Mouse (Mus musculus): ENCODE results near the gene Gmfg. TPM values are rescaled to one million over a fixed set of nuclear protein-coding genes. Genes with fewer than 3 reads are reported as not detected.

Gmfg gene
- 17.7 and 19.2 TPM in 2 replicates for polyA plus RNA-seq (2015; fragmentation: Nextera tagmentation; extraction: Ambion mirVana)

DNA sequence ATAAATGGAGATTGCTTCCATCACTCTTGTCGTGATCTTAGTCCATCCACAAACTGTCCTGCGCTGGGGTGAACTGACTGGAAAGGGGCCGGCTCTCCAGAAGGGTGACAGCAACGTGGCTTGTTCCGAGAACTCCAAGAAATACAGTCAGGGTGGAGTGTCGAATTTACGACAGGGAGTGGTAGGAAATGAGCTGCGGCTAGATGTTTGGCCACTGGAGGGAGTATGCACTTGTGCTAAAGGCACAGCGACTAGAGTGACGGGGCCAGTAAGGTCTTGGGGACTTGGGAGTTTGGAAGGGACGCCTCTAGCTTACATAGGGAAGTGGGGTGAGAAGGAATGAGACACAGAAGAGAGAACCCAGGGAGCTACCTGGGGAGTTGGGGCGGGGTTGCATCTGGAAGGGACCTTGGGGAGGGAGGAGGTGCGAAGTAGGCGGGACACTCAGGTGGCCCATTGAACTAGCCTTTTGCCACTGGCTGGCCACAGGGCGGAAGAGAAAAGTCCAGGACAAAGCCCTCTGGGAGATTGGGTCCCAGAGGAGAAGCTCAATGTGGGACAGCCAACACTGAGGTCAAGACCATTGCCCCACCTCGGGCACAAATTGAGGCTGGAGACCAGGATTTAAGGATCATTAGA is at the start of gene Gmfg:
TSS of gene Gmfg (plus strand) at position 516 of the 639 bp plus-strand sequence.
- peak; percentile 20 for ATAC-seq (ENCODE audit: insufficient read depth, low FRiP score)
- Histone ChIP-seq H3K9ac (ENCODE audit: low read length) (peak within 1 kb of the TSS; percentile 78), H3K36me3 (ENCODE audit: control insufficient read depth, insufficient read depth, low read length) (no peaks in the 10 kb centered on the region), H3K4me2 (ENCODE audit: low read depth, low read length) (peak within 1 kb of the TSS; percentile 66), H3K9me3 (replicated peaks; ENCODE audit: control insufficient read depth, low read length) (no peaks in the 10 kb centered on the region), H3K4me3 (replicated peaks; ENCODE audit: low read length) (peak within 1 kb of the TSS; percentile 71), H3K27me3 (ENCODE audit: control insufficient read depth, insufficient read depth, low read length) (no peaks in the 10 kb centered on the region), H3K27ac (ENCODE audit: low read length) (peak within 1 kb of the TSS; percentile 61), H3K4me1 (ENCODE audit: control insufficient read depth, insufficient read depth, low read length) (peaks cover 19% of the 10 kb centered on the region)
- WGBS: 3% methylated on average over 16 of the region's 16 CpGs

DNA sequence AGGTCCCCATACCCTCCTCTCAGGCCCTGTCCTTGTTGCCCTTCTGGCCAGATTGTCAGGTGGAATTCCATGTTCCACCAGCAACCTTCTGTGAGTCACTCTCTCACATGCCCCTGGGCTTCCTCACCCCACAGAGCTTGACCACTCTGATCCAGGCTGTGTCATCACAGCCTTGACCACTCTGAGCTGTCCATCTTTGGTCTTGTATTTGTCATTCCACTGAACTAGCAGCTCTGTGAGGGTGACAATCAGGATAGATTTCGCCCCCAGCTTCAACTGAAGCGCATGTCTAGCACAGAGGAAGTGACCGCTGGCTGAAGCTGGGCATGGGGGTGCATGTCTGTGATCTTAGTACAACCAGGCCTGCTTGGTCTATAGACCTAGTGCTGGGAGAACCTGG is 46.9 kb upstream of the Gmfg start:
- H3K4me3 ChIP-seq (replicated peaks; ENCODE audit: low read length): no peak overlapping the region
- no peak overlapping the region for H3K9ac ChIP-seq (ENCODE audit: low read length)
- no peaks in the 10 kb centered on the region for H3K9me3 ChIP-seq (replicated peaks; ENCODE audit: control insufficient read depth, low read length)
- no peaks in the 10 kb centered on the region for H3K27me3 ChIP-seq (ENCODE audit: control insufficient read depth, insufficient read depth, low read length)
- H3K27ac ChIP-seq (ENCODE audit: low read length): no peak overlapping the region
- H3K4me2 ChIP-seq (ENCODE audit: low read depth, low read length): no peak overlapping the region
- peaks cover 18% of the 10 kb centered on the region for H3K4me1 ChIP-seq (ENCODE audit: control insufficient read depth, insufficient read depth, low read length)
- 100% methylated on average over 3 of the region's 3 CpGs for WGBS
- no peak for ATAC-seq (ENCODE audit: insufficient read depth, low FRiP score)
- peaks cover 10% of the 10 kb centered on the region; the same call in 1 of the 2 replicates for H3K36me3 ChIP-seq (ENCODE audit: control insufficient read depth, insufficient read depth, low read length)

DNA sequence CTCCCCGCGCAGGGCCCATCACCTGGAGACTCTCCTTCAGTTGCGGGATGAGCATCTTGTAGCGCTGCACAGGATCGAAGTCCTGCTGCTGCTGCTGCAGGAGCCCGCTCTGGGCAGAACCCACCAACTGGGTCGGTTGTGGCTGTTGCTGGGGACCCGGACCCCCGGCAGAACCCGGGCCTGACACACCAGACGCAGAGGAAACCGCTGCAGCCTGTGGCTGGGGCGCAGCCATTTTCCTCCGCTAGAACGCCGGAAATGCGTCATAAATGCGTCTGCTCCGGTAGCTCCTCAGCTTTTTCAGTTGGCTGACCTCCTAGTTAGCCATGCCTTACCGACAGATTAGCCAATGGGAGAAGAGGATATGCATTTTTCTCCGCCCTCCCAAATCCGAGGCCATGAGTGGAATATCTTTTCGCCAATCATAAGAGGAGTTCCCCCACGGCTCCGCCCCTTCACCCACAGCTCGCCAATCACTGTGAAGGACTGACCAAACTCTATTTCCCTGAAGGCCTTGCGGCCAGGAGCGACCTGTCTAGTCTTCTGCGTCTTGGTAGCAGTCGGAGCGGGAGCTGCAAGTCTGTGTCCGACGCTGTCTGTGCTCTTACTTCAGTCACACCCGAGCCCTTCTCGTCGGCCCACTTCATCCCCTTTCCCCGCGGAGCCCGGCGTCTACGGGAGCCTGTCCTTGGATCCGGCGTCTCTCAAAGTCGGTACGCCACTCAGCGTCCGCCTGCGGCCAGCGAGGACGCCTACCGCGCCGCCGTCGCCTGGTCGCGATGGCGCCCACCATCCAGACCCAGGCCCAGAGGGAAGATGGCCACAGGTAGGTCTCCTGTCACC is 44.6 kb upstream of the Gmfg start, which contains the start of the genes Med29 and Paf1:
TSS of gene Med29 (minus strand) at position 280 of the 843 bp plus-strand sequence.
TSS of gene Paf1 (plus strand) at position 523 of the 843 bp plus-strand sequence.
- peak within 1 kb of the TSS; percentile 91 for H3K9ac ChIP-seq (ENCODE audit: low read length)
- H3K9me3 ChIP-seq (replicated peaks; ENCODE audit: control insufficient read depth, low read length): no peaks in the 10 kb centered on the region
- peak; percentile 97 for ATAC-seq (ENCODE audit: insufficient read depth, low FRiP score)
- peaks cover 15% of the 10 kb centered on the region; the same call in 1 of the 2 replicates for H3K36me3 ChIP-seq (ENCODE audit: control insufficient read depth, insufficient read depth, low read length)
- H3K4me3 ChIP-seq (replicated peaks; ENCODE audit: low read length): peak within 1 kb of the TSS; percentile 97
- no peaks in the 10 kb centered on the region for H3K27me3 ChIP-seq (ENCODE audit: control insufficient read depth, insufficient read depth, low read length)
- under 1% methylated on average over 58 of the region's 58 CpGs for WGBS
- peaks cover 14% of the 10 kb centered on the region for H3K4me1 ChIP-seq (ENCODE audit: control insufficient read depth, insufficient read depth, low read length)
- peak within 1 kb of the TSS; percentile 79 for H3K4me2 ChIP-seq (ENCODE audit: low read depth, low read length)
- peak within 1 kb of the TSS; percentile 84 for H3K27ac ChIP-seq (ENCODE audit: low read length)

- ATAC-seq (ENCODE audit: insufficient read depth, low FRiP score): 0 out of 2 replicates have a peak, but pooled peaks have one; percentile 2
- Histone ChIP-seq H3K4me1 (ENCODE audit: control insufficient read depth, insufficient read depth, low read length) (peaks cover 14% of the 10 kb centered on the region), H3K27ac (ENCODE audit: low read length) (peak overlapping the region; percentile 84; the same call in 1 of the 2 replicates), H3K4me3 (replicated peaks; ENCODE audit: low read length) (peak overlapping the region; percentile 97), H3K36me3 (ENCODE audit: control insufficient read depth, insufficient read depth, low read length) (peaks cover 19% of the 10 kb centered on the region; the same call in 1 of the 2 replicates), H3K4me2 (ENCODE audit: low read depth, low read length) (peak overlapping the region; percentile 79), H3K9me3 (replicated peaks; ENCODE audit: control insufficient read depth, low read length) (no peaks in the 10 kb centered on the region), H3K9ac (ENCODE audit: low read length) (peak overlapping the region; percentile 91), H3K27me3 (ENCODE audit: control insufficient read depth, insufficient read depth, low read length) (no peaks in the 10 kb centered on the region)
- 4% methylated on average over 22 of the region's 22 CpGs for WGBS
Observed at GRCm38 (mm10) chr7:28393272-28393951, 43.8 kb upstream of the Gmfg start.

GRCm38 (mm10) chr7:28395425-28395824 is 41.8 kb upstream of the Gmfg start:
- no peak overlapping the region for H3K27ac ChIP-seq (ENCODE audit: low read length)
- no peak for ATAC-seq (ENCODE audit: insufficient read depth, low FRiP score)
- 92% methylated on average over 4 of the region's 4 CpGs for WGBS
- H3K4me2 ChIP-seq (ENCODE audit: low read depth, low read length): no peak overlapping the region
- H3K9ac ChIP-seq (ENCODE audit: low read length): no peak overlapping the region
- H3K4me1 ChIP-seq (ENCODE audit: control insufficient read depth, insufficient read depth, low read length): peaks cover 14% of the 10 kb centered on the region
- H3K4me3 ChIP-seq (replicated peaks; ENCODE audit: low read length): no peak overlapping the region
- H3K36me3 ChIP-seq (ENCODE audit: control insufficient read depth, insufficient read depth, low read length): 0 out of 2 replicates have a peak, but pooled peaks cover 16% of the 10 kb centered on the region
- H3K9me3 ChIP-seq (replicated peaks; ENCODE audit: control insufficient read depth, low read length): no peaks in the 10 kb centered on the region
- no peaks in the 10 kb centered on the region for H3K27me3 ChIP-seq (ENCODE audit: control insufficient read depth, insufficient read depth, low read length)

DNA sequence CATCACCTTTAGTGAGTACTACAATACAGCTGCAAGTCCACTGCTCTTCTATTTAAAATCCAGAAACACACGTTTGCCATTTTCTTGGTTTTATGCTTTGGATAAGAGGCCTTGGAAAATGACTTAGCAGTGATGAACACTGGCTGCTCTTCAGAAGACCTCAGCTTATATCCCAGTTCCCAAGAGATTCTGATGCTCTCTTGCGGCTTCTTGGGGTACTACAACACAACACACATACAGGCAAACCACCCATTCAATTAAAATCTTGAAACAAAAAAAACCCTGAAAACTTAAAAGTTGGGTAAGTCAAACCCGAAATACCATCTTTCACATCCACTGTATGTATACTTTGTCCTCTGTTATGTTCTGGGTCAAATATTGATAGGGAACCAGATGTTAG is 39.2 kb upstream of the Gmfg start:
- 58% methylated on average over 3 of the region's 3 CpGs for WGBS
- Histone ChIP-seq H3K36me3 (ENCODE audit: control insufficient read depth, insufficient read depth, low read length) (peaks cover 17% of the 10 kb centered on the region), H3K9me3 (replicated peaks; ENCODE audit: control insufficient read depth, low read length) (no peaks in the 10 kb centered on the region), H3K27me3 (ENCODE audit: control insufficient read depth, insufficient read depth, low read length) (no peaks in the 10 kb centered on the region), H3K4me3 (replicated peaks; ENCODE audit: low read length) (no peak overlapping the region), H3K4me1 (ENCODE audit: control insufficient read depth, insufficient read depth, low read length) (peaks cover 7% of the 10 kb centered on the region; the same call in 1 of the 2 replicates), H3K9ac (ENCODE audit: low read length) (no peak overlapping the region), H3K4me2 (ENCODE audit: low read depth, low read length) (no peak overlapping the region), H3K27ac (ENCODE audit: low read length) (no peak overlapping the region)
- ATAC-seq (ENCODE audit: insufficient read depth, low FRiP score): no peak

DNA sequence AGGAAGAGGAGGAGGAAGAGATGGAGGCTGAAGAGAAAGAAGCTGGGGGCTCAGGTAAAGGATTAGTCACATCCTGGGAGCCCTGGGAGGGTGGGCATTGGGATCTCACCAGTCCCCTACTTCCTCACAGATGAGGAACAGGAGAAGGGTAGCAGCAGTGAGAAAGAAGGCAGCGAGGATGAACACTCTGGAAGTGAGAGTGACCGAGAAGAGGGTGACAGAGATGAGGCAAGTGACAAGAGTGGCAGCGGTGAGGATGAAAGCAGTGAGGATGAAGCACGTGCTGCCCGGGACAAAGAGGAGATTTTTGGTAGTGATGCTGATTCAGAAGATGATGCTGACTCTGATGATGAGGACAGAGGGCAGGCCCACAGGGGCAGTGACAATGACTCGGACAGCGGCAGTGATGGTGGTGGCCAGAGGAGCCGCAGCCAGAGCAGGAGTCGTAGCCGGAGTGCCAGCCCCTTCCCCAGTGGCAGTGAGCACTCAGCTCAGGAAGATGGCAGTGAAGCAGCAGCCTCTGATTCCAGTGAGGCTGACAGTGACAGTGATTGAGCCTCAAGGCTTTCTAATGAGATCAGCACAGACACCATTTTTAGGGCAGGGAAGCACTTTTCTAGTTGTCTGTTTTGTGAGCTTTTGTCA is 38.4 kb upstream of the Gmfg start:
- no peak overlapping the region for H3K4me3 ChIP-seq (replicated peaks; ENCODE audit: low read length)
- no peak for ATAC-seq (ENCODE audit: insufficient read depth, low FRiP score)
- no peak overlapping the region for H3K27ac ChIP-seq (ENCODE audit: low read length)
- no peak overlapping the region for H3K4me2 ChIP-seq (ENCODE audit: low read depth, low read length)
- 90% methylated on average over 10 of the region's 10 CpGs for WGBS
- H3K36me3 ChIP-seq (ENCODE audit: control insufficient read depth, insufficient read depth, low read length): peaks cover 23% of the 10 kb centered on the region
- peaks cover 2% of the 10 kb centered on the region; the same call in 1 of the 2 replicates for H3K4me1 ChIP-seq (ENCODE audit: control insufficient read depth, insufficient read depth, low read length)
- no peaks in the 10 kb centered on the region for H3K27me3 ChIP-seq (ENCODE audit: control insufficient read depth, insufficient read depth, low read length)
- no peak overlapping the region for H3K9ac ChIP-seq (ENCODE audit: low read length)
- no peaks in the 10 kb centered on the region for H3K9me3 ChIP-seq (replicated peaks; ENCODE audit: control insufficient read depth, low read length)

- no peak overlapping the region for H3K9ac ChIP-seq (ENCODE audit: low read length)
- WGBS: 94% methylated on average over 1 of the region's 1 CpGs
- H3K4me1 ChIP-seq (ENCODE audit: control insufficient read depth, insufficient read depth, low read length): no peaks in the 10 kb centered on the region
- H3K4me2 ChIP-seq (ENCODE audit: low read depth, low read length): no peak overlapping the region
- ATAC-seq (ENCODE audit: insufficient read depth, low FRiP score): no peak
- peaks cover 41% of the 10 kb centered on the region for H3K36me3 ChIP-seq (ENCODE audit: control insufficient read depth, insufficient read depth, low read length)
- H3K9me3 ChIP-seq (replicated peaks; ENCODE audit: control insufficient read depth, low read length): no peaks in the 10 kb centered on the region
- H3K27me3 ChIP-seq (ENCODE audit: control insufficient read depth, insufficient read depth, low read length): no peaks in the 10 kb centered on the region
- H3K4me3 ChIP-seq (replicated peaks; ENCODE audit: low read length): no peak overlapping the region
- no peak overlapping the region for H3K27ac ChIP-seq (ENCODE audit: low read length)
Observed at GRCm38 (mm10) chr7:28401030-28401429, 36.2 kb upstream of the Gmfg start.
